Mouse (Mus musculus) olfactory bulb, adult 2 months (tissue): ENCODE measurements around the gene Serpinb8.

Experiments used
- CTCF ChIP-seq: fragments of 200-500 bp; IDR thresholded peaks from 2 replicates; pipeline ENCODE4 v1.5.1; 2012; ENCODE audit warnings: low read depth, mild to moderate bottlenecking, low read length, moderate library complexity; ENCODE audit not compliant: insufficient read depth
- POLR2A ChIP-seq: fragments of 200-500 bp; IDR thresholded peaks from 2 replicates; pipeline ENCODE4 v1.6.1; 2012; ENCODE audit warnings: mild to moderate bottlenecking, low read depth, low read length, moderate library complexity; ENCODE audit not compliant: insufficient read depth

DNA sequence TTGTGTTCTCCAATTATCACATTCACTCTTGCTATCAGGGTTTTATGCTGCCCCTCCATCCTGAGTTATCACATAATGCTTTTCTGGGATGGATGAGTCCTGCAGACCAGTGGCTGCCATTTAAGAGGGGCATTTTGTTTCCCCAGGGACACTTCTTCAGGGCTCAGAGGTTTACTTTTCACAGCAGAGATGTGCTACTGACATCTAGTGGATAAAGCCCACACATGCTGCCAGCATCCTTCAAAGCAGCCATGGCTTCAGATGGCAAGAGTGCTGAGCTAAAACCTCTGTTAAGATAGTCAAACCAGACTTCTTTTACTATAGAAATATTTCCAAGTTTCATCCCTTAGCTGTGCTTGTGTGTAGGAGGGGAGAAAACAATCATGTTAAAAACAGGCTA lies 8.7 kb downstream of the Serpinb8 start:
- TF ChIP-seq CTCF (no peak), POLR2A (no peak)
